Comparison of ENCODE assay signal across 17 mouse cellular contexts in the genomic region with DNA sequence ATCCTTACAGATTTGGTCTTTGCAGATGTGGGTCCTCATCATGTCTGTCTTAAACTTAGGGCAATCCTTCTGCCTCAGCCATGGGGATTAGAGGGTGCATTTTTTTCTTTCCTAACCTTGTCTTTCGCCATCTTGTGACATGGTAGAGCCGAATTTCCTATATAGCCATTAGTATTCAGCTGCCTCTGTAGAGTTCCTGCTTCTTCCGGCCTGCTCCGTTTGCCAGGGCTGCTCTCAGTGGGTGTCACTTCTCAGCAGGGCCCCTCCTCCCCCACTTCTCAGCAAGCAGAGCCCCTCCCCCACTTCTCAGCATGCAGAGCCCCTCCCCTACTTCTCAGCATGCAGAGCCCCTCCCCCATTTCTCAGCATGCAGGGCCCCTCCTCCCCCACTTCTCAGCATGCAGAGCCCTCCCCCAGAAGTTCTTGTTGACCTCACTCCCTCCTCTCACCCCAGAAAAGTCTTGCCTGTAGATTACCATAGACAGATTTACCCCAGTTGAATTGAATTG.
DNase-seq lines count a peak whose midpoint lies in the region; ATAC-seq and TF ChIP-seq lines count a peak whose summit lies in the region.
"Had no signal": no experiment of that assay in that cellular context is flagged by ENCODE, and none has a peak within 500 bp of the region (broad histone marks: within the 10 kb centered on the region; RNA-seq: fewer than 3 reads in every experiment).

No protein-coding gene starts in this region.

- no peaks in the 10 kb centered on the region for H3K27me3 ChIP-seq in forebrain, embryonic 12.5 days
- no peaks in the 10 kb centered on the region for H3K27me3 ChIP-seq in forebrain, postnatal 0 days (ENCODE audit: insufficient read depth, low read length)
- no peaks in the 10 kb centered on the region for H3K27me3 ChIP-seq in lung, embryonic 15.5 days
- H3K27me3 ChIP-seq in E14TG2a.4 (ENCODE audit: insufficient read depth, low read length): no peaks in the 10 kb centered on the region
- H3K27me3 ChIP-seq: heart, embryonic 13.5 days; liver, embryonic 12.5 days; neural tube, embryonic 13.5 days had no signal

- H3K27ac ChIP-seq in forebrain, embryonic 12.5 days: no peak overlapping the region
- H3K27ac ChIP-seq in forebrain, postnatal 0 days (ENCODE audit: low read depth, low read length): no peak overlapping the region
- no peak overlapping the region for H3K27ac ChIP-seq in lung, embryonic 15.5 days
- H3K27ac ChIP-seq: heart, embryonic 13.5 days; liver, embryonic 12.5 days; macrophage; neural tube, embryonic 13.5 days had no signal

- no peaks in the 10 kb centered on the region for H3K36me3 ChIP-seq in forebrain, embryonic 12.5 days (replicated peaks)
- H3K36me3 ChIP-seq in forebrain, postnatal 0 days (ENCODE audit: insufficient read depth): no peaks in the 10 kb centered on the region
- no peaks in the 10 kb centered on the region for H3K36me3 ChIP-seq in lung, embryonic 15.5 days
- H3K36me3 ChIP-seq in E14TG2a.4 (ENCODE audit: insufficient read depth, low read length): no peaks in the 10 kb centered on the region
- H3K36me3 ChIP-seq: heart, embryonic 13.5 days; liver, embryonic 12.5 days; neural tube, embryonic 13.5 days had no signal

- 24% methylated on average over 4 of the region's 4 CpGs for WGBS in forebrain, embryonic 12.5 days
- WGBS in forebrain, postnatal 0 days: 27% methylated on average over 4 of the region's 4 CpGs
- 40% methylated on average over 4 of the region's 4 CpGs for WGBS in lung, embryonic 15.5 days

- H3K9ac ChIP-seq in forebrain, embryonic 12.5 days: no peak overlapping the region
- no peak overlapping the region for H3K9ac ChIP-seq in forebrain, postnatal 0 days
- no peak overlapping the region for H3K9ac ChIP-seq in lung, embryonic 15.5 days
- H3K9ac ChIP-seq: heart, embryonic 13.5 days; liver, embryonic 12.5 days; neural tube, embryonic 13.5 days had no signal

- no peak for DNase-seq in forebrain, postnatal 0 days
- DNase-seq in lung, postnatal 14 days: no peak
- DNase-seq in embryo, embryonic 11 days: peak; percentile 52
- DNase-seq in frontal cortex, postnatal 36 days (ENCODE audit: low spot score in 2 of 2): no peak
- DNase-seq in heart, adult 18-20 months: no peak
- DNase-seq: gastrocnemius, postnatal 36 days; heart, postnatal 4 days; kidney, adult 11 months; kidney, postnatal 14 days; thymus, adult 2 months had no signal

- H3K4me3 ChIP-seq in forebrain, embryonic 12.5 days (replicated peaks): no peak overlapping the region
- H3K4me3 ChIP-seq in forebrain, postnatal 0 days (ENCODE audit: low read depth, low read length): no peak overlapping the region
- no peak overlapping the region for H3K4me3 ChIP-seq in lung, embryonic 15.5 days
- peak overlapping the region; percentile 51 for H3K4me3 ChIP-seq in E14TG2a.4 (replicated peaks; ENCODE audit: low read length)
- H3K4me3 ChIP-seq: heart, embryonic 13.5 days; liver, embryonic 12.5 days; neural tube, embryonic 13.5 days had no signal

- no peaks in the 10 kb centered on the region for H3K9me3 ChIP-seq in forebrain, embryonic 12.5 days
- no peaks in the 10 kb centered on the region for H3K9me3 ChIP-seq in forebrain, postnatal 0 days (ENCODE audit: low read length)
- no peaks in the 10 kb centered on the region for H3K9me3 ChIP-seq in lung, embryonic 15.5 days
- no peaks in the 10 kb centered on the region for H3K9me3 ChIP-seq in E14TG2a.4 (ENCODE audit: low read length)
- H3K9me3 ChIP-seq: heart, embryonic 13.5 days; liver, embryonic 12.5 days; neural tube, embryonic 13.5 days had no signal

- H3K4me1 ChIP-seq in forebrain, embryonic 12.5 days: peaks cover 14% of the 10 kb centered on the region
- H3K4me1 ChIP-seq in forebrain, postnatal 0 days (ENCODE audit: insufficient read depth): no peaks in the 10 kb centered on the region
- H3K4me1 ChIP-seq in lung, embryonic 15.5 days: peaks cover 13% of the 10 kb centered on the region
- peaks cover 37% of the 10 kb centered on the region for H3K4me1 ChIP-seq in E14TG2a.4 (replicated peaks; ENCODE audit: low read depth, low read length)
- H3K4me1 ChIP-seq: liver, embryonic 12.5 days had no signal

- TF ChIP-seq CTCF in forebrain, postnatal 0 days (IDR thresholded peaks at IDR 0.05; ENCODE audit: low read depth): no peak
- TF ChIP-seq CTCF in E14TG2a.4 (conservative IDR thresholded peaks at IDR 0.05; ENCODE audit: low read length): no peak

- no peak overlapping the region for H3K4me2 ChIP-seq in forebrain, embryonic 12.5 days
- H3K4me2 ChIP-seq in forebrain, postnatal 0 days (ENCODE audit: low read depth): no peak overlapping the region
- H3K4me2 ChIP-seq in lung, embryonic 15.5 days: no peak overlapping the region
- H3K4me2 ChIP-seq: heart, embryonic 13.5 days; liver, embryonic 12.5 days; neural tube, embryonic 13.5 days had no signal

- ATAC-seq in forebrain, embryonic 12.5 days (ENCODE audit: low FRiP score): 0 out of 2 replicates have a peak, but pooled peaks have one; percentile 36
- no peak for ATAC-seq in forebrain, postnatal 0 days
- ATAC-seq in lung, embryonic 15.5 days (ENCODE audit: borderline replicate concordance, extremely low read depth, low FRiP score, low TSS enrichment): 0 out of 2 replicates have a peak, but pooled peaks have one; percentile 42
- ATAC-seq: liver, embryonic 12.5 days had no signal
